Mouse (Mus musculus) testis, adult 2 months (tissue): Measurements from ENCODE around the gene Olfr522. TPM values are rescaled to one million over a fixed set of nuclear protein-coding genes. Genes with fewer than 3 reads are reported as not detected.
A peak's percentile ranks its signal among the peaks of the same experiment; 100 is the strongest.
"Not testable (repeated sequence)": the region's sequence is repeated elsewhere in the genome, so short reads cannot be mapped to it uniquely, and the experiment has no call there.

Experiments
- H3K27ac ChIP-seq: fragments of 200-500 bp; 2 replicates; pipeline ENCODE4 v1.5.1; 2012; ENCODE audit warnings: low read depth, low read length; ENCODE audit not compliant: control insufficient read depth, insufficient read depth
- H3K27me3 ChIP-seq: fragments of 200-500 bp; 2 replicates; pipeline ENCODE4 v1.6.1; 2012; ENCODE audit warnings: mild to moderate bottlenecking, low read length, moderate library complexity; ENCODE audit not compliant: control insufficient read depth, insufficient read depth
- H3K36me3 ChIP-seq: fragments of 200-500 bp; 2 replicates; pipeline ENCODE4 v1.6.1; 2012; ENCODE audit warnings: mild to moderate bottlenecking, low read length; ENCODE audit not compliant: control insufficient read depth, insufficient read depth
- H3K4me1 ChIP-seq: fragments of 200-500 bp; 2 replicates; pipeline ENCODE4 v1.6.1; 2012; ENCODE audit warnings: low read length; ENCODE audit not compliant: control insufficient read depth, insufficient read depth
- H3K4me3 ChIP-seq: fragments of 200-500 bp; 2 replicates; pipeline ENCODE4 v1.5.1; 2012; ENCODE audit warnings: low read depth, mild to moderate bottlenecking, low read length, moderate library complexity, mixed read lengths; ENCODE audit not compliant: control insufficient read depth
- CTCF ChIP-seq: fragments of 200-500 bp; IDR thresholded peaks from 2 replicates; pipeline ENCODE4 v1.5.1; 2012; ENCODE audit warnings: low read depth, mild to moderate bottlenecking, inconsistent platforms, low read length, moderate library complexity; ENCODE audit not compliant: control insufficient read depth, insufficient read depth, insufficient replicate concordance
- POLR2A ChIP-seq: fragments of 200-500 bp; IDR thresholded peaks from 2 replicates; pipeline ENCODE4 v1.6.1; 2012; ENCODE audit warnings: low read depth, mild to moderate bottlenecking, inconsistent platforms, low read length, moderate library complexity; ENCODE audit not compliant: control insufficient read depth
- polyA plus RNA-seq: library from polyadenylated mRNA; depleted of rRNA; stranded (reverse); fragments of >200 nt; gene quantifications from 2 replicates; pipeline ENCODE4 v1.2.3, GENCODE M21; 2012

Olfr522 gene
- polyA plus RNA-seq, 1 experiment, result not detected

GRCm38 (mm10) chr7:140138021-140138310 lies 26.6 kb downstream of the Olfr522 start:
- Histone ChIP-seq H3K27ac (peak overlapping the region; percentile 19), H3K36me3 (no peaks in the 10 kb centered on the region), H3K27me3 (no peaks in the 10 kb centered on the region), H3K4me1 (peaks cover 7% of the 10 kb centered on the region), H3K4me3 (peak overlapping the region; percentile 95)
- no peak for TF ChIP-seq POLR2A
- no peak for TF ChIP-seq CTCF

GRCm38 (mm10) chr7:140137135-140138020 lies 27.2 kb downstream of the Olfr522 start, which contains the start of gene Mtg1:
Gene Mtg1, plus strand, starts transcription at chr7:140137564.
- Histone ChIP-seq H3K36me3 (no peaks in the 10 kb centered on the region), H3K27ac (peak within 1 kb of the TSS; percentile 19), H3K4me1 (peaks cover 7% of the 10 kb centered on the region), H3K4me3 (peak within 1 kb of the TSS; percentile 95), H3K27me3 (no peaks in the 10 kb centered on the region)
- TF ChIP-seq CTCF (no peak), POLR2A (peak; percentile 80)

GRCm38 (mm10) chr7:140135106-140135770 lies 29.3 kb downstream of the Olfr522 start:
- Histone ChIP-seq H3K27ac (no peak overlapping the region), H3K27me3 (no peaks in the 10 kb centered on the region), H3K36me3 (no peaks in the 10 kb centered on the region), H3K4me3 (no peak overlapping the region), H3K4me1 (peaks cover 7% of the 10 kb centered on the region)
- TF ChIP-seq CTCF (no peak), POLR2A (no peak)

GRCm38 (mm10) chr7:140134033-140134432 lies 30.5 kb downstream of the Olfr522 start:
- not testable (repeated sequence) for H3K27ac ChIP-seq, H3K36me3 ChIP-seq, H3K4me3 ChIP-seq, H3K27me3 ChIP-seq, H3K4me1 ChIP-seq

- not testable (repeated sequence) for H3K4me3 ChIP-seq, H3K27ac ChIP-seq, H3K27me3 ChIP-seq, H3K4me1 ChIP-seq, H3K36me3 ChIP-seq
Measured at GRCm38 (mm10) chr7:140132184-140132583, 32.4 kb downstream of the Olfr522 start.

- Histone ChIP-seq H3K27me3 (no peaks in the 10 kb centered on the region), H3K36me3 (no peaks in the 10 kb centered on the region), H3K27ac (no peak overlapping the region), H3K4me3 (no peak overlapping the region), H3K4me1 (peaks cover 11% of the 10 kb centered on the region)
- TF ChIP-seq POLR2A, result no peak
- no peak for TF ChIP-seq CTCF
Measured at GRCm38 (mm10) chr7:140127911-140128310, 36.7 kb downstream of the Olfr522 start.

GRCm38 (mm10) chr7:140126934-140127333 lies 37.6 kb downstream of the Olfr522 start:
- no peaks in the 10 kb centered on the region for H3K27me3 ChIP-seq
- H3K4me3 ChIP-seq, result no peak overlapping the region
- H3K4me1 ChIP-seq, result peaks cover 11% of the 10 kb centered on the region
- H3K27ac ChIP-seq, result no peak overlapping the region
- no peak for TF ChIP-seq POLR2A
- no peaks in the 10 kb centered on the region for H3K36me3 ChIP-seq

- no peaks in the 10 kb centered on the region for H3K36me3 ChIP-seq
- peak overlapping the region; percentile 71 for H3K4me3 ChIP-seq
- no peak for TF ChIP-seq POLR2A
- TF ChIP-seq CTCF, result no peak
- H3K27me3 ChIP-seq, result no peaks in the 10 kb centered on the region
- peak overlapping the region; percentile 47; the same call in 1 of the 2 replicates for H3K27ac ChIP-seq
- peaks cover 11% of the 10 kb centered on the region for H3K4me1 ChIP-seq
Measured at GRCm38 (mm10) chr7:140126022-140126350, 38.6 kb downstream of the Olfr522 start.
